Mouse (Mus musculus) liver, postnatal 0 days (tissue): ENCODE results near the gene Snu13.

ENCODE experiments used
- CTCF ChIP-seq: sonication (generic); IDR thresholded peaks from 2 replicates; pipeline ENCODE4 v1.5.1; 2016; ENCODE audit warnings: antibody characterized with exemption, low read depth
- EP300 ChIP-seq: IDR thresholded peaks from 2 replicates; pipeline ENCODE4 v1.6.1; 2016; ENCODE audit warnings: antibody characterized with exemption, low read depth, mild to moderate bottlenecking

DNA sequence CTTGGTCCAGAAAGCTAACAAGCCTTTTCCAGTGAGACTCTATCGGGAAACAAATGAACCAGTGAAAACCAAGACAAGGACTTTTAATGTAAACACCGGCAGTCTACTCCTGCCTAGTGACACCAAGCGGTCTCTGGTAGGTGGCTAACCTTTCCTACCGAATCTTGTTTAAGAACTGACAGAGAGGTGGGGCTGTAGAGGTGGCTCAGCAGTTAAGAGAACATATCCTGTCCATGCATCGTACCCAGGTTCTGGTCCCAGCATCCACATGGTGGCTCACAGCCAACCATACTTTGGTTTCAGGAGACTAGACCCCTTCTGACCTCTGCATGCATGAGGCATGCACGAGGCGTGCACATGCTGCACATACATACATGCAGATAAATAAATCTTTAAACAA, 20.1 kb downstream of the Snu13 start:
- TF ChIP-seq EP300, result no peak
- TF ChIP-seq CTCF, result no peak; the same call in 1 of the 2 replicates
